Mouse (Mus musculus): Measurements from ENCODE around the gene Gm10295.

Gene Gm10295

DNA sequence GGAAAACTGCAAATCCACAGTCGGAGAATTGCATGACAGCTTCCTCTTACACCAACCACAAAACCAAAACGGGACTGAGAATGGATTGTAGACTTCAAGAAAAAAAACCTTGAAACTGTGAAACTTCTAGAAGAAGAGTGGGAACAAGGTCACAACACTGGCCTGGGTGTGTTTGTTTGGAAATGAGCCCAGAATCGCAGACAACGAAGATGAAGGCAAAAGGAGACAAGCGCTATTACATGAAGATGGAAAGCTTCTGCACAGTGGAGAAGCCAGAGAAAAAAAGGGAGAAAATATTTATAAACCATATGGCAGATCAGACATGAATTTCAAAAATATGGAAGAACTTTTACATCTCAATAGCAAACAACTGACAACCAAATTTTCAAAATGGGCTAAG lies 4.3 kb upstream of the Gm10295 start:
- no peak for DNase-seq (ENCODE audit: low spot score)

DNA sequence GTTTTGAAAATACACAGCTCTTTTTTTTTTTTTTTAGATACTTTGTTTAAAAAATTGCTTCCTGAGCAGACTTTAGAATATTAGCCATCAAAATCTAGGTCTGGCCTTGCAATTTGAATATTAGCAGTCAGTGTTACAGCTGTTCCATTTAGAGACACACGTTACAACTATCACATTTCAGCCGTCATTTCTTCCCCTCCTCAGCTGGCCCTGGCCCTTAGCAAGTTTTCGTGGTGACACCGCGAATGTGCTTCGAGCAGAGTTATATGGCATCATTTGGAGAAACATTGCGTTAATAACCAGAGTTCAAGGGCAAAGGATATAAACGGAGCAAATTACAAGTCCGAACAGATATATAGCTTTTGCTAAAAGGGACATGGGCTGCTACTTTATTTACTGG lies 2.4 kb downstream of the Gm10295 start:
- no peak for DNase-seq (ENCODE audit: low spot score)

DNA sequence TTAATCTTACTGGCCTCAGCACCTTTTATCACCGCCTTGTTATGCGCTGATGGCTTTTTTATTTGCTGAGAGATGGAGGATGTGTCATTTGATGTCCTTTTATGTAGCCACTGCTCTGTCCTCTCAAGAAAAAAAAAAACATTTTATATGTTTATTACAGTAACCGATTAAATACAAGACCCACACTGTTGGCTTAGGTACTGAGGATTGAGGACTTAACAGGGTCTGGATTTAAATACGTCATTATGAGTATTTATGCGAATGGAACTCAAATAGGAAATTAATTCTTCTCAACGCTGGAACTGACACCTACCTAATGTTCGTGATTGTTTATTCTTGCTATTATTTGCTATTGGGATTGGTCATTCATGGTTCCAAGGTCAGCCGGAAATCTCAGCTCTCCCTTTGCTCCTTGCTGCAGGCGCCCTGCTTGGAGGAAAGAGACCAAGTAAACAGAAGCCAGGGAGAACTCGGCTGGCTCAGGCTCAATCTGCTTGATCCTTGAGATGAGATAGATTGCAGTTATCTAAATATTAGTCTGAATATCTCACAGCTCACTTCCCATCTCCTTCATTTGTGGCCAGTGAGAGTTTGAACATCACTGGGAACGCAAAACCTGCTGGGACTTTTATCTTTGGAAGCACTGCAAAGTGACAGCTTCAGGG lies 26.2 kb downstream of the Gm10295 start:
- DNase-seq (ENCODE audit: low spot score) = no peak

DNA sequence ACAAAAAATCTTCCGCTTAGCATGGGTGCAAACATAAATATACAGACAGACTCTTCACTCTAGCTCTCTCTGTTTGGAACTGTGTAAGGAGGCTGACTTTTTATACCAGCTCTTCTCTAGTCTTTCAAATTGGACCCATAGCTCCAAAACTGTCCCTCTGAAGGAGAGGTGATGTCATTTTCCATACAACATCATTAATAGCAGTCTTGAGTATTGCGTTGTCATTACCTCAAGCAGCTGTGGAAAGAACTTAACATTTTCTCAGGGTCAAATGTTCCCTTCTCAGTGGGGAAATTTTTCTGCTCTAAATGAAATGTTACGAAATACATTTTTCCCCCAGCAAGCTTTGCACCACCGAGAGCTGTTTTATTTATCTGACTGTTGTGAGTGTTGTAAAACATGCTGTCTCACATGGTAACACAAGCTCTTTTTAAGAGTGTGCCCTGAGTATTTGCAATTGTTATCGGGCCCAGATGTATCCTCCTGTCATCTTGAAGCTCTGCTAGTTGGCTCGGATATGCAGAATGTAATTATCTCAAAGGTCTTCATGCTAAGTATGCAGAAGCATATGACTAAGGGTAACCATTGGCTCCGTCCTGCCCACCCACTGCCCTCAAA lies 38.0 kb downstream of the Gm10295 start:
- DNase-seq (ENCODE audit: low spot score) = no peak

DNA sequence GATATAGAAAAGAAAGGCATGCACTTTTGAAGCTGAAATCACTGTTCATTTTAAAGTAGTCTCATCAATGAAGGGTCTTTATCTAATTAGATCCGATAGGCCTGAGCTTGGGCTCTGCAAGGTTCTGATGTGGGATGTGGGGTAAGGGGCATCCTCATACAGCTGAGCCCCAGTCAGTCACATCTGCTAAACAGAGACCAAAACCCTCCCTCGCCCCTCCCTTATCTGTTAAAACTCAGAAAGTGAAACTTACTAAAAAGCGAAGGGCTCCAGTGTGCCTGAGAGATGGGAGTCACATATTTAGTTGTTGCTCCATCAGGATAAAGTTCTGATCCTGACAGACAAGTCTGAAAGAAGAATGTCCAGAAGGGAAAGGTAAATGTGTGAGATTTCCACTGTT lies 38.9 kb downstream of the Gm10295 start:
- DNase-seq (ENCODE audit: low spot score) = no peak

DNA sequence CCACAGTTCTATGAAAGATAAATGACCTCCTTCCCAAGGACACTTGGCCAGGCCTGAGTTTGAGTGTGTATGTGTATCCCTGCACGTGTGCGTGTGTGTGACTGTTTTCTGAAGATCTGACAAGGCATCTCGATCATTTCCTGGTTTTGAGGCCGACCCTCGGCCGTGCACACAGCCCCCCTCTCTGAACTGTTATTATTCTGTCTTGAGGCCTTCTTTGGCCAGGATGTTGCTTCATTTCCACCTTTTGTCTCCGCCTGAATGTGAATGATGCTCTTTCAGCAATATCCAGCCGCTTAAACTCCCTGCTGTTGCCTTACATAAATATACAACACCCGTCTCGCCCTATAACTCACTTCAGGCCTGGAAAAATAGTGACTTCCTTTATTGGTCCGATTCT lies 39.9 kb downstream of the Gm10295 start:
- DNase-seq (ENCODE audit: low spot score) = no peak

DNA sequence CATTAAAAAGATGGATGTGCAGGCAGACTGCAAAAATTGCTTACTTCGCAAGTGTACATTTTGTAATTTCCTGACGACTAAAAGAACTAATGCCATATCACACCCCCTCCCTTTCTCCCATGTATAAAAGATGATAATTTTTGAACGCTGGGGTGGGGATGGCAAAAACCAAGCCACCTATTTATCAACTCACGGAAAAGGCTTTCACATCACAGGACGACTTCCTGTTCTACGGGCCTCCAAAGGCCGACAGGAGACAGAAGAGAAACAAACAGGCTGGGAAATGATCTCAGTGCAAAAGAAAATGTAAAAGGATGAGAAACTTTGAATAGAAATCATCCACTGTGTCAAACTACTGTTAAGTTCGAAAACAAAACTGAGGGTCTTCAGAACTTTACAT lies 43.2 kb downstream of the Gm10295 start:
- no peak for DNase-seq (ENCODE audit: low spot score)

DNA sequence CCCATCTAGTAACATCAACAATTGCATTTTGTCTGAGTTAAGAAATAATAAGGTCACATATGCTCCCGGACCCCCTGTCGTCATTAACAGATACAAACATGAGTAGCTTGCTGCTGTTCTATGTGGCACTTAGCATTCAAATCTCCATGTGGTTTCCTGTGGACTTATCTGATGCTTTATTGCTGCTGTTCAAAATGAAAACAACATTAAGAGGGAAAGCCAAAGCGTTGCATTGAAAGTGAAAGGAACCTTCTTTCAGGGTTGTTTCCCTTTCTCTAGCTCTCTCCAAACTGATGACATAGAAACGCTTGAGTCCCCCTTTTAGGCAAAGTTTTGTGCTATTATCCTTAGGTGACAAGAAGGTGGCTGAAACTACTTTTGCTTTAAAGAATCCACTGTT lies 48.6 kb downstream of the Gm10295 start:
- no peak for DNase-seq (ENCODE audit: low spot score)

Measured in layer of hippocampus, adult 11-12 months (tissue).